Mouse (Mus musculus): ENCODE results near the gene Psmb9.
"Not testable (repeated sequence)": the region's sequence is repeated elsewhere in the genome, so short reads cannot be mapped to it uniquely, and the experiment has no call there.

Psmb9 gene

DNA sequence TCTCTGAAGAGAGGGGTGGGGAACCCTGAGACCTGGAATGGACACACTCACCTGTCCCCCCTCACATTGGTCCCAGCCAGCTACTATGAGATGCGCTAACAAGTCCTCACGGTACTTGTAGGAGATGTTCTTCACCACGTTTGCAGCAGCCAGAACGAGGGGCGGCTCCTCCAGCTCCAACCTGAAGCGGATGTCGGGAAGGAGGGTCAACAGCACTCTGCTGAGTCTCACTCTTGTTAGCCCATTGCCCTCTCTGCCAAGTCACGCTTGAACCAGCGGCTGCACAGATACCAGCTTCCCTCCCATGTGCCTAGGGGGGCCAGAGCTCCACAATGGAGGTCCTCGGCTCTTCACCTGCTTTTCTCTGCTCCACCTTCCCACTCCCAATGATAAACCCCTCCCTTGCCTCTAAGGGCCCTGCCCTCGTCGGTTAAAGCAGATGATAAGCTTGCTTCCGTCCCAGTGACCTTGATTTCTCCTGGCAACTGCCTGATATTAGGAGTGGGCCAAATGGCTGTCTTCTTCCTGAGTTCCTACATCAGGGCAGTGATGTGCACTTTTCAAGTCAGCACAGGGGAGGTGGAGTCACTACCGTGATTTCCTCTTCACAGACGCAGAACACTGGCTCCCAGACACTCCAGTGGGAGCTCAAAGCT is 3.9 kb downstream of the Psmb9 start:
- DNase-seq (ENCODE audit: low read depth), result no peak

DNA sequence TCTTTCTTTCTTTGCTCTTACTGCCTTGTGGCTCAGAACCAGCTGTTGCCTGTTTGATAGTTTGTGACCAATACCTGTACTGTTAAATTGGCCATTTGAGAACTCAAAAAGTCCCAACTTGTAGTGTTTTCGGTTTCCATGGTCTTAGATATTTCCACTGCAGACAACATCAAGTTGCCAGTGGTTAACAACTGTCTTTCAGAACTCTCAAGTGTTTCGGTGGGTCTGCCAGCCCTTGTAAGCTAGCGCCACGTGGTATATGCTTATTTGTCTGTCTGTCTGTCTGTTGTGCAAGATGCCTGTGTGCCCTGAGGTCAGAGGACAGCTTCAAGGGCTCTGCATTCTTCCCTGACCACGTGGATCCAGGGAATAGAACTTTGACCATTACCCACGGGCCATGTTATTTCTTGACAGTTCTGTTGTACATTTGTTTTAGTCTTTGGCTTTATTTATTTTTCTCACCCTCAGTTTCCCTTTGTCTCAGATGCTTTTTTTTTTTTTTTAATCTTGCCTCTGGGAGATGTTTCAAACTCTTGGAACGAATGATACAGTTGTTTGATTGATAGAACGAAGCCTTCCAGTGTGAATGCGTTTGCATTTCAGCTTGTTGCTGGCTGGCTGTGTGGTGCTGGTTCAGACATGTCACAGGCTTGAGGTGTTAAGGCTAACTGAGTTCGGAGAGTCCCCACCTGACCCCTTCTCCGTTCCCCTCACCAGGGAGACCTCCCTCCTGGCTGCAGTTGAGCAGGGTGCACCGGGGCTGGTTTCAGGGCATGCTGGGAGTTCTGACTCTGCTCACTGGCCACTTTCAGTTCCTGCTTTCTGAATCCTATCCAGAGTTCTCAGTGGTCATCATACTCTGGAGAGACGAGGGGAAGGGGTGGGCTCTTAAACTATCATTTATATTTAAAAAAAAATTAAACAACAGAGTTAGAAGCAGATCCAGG is 7.4 kb downstream of the Psmb9 start:
- DNase-seq (ENCODE audit: low read depth), result no peak

DNA sequence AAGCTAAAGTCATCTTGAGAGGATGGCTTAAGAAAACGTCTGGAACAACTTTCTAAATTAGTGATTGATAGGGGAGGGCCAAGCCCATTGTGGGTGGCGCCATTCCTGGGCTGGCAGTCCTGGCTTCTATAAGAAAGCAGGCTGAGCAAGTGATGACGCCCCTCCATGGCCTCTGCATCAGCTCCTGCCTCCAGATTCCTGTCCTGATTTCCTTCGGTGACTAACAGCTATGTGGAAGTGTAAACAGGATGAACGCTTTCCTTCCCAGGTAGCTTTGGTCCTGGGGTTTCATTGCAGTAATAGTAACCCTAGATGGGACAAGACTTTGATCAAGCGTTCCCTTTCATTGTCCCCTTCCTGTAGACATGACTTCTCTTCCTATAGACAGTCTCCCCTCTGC is 8.5 kb downstream of the Psmb9 start:
- no peak for DNase-seq (ENCODE audit: low read depth)

DNA sequence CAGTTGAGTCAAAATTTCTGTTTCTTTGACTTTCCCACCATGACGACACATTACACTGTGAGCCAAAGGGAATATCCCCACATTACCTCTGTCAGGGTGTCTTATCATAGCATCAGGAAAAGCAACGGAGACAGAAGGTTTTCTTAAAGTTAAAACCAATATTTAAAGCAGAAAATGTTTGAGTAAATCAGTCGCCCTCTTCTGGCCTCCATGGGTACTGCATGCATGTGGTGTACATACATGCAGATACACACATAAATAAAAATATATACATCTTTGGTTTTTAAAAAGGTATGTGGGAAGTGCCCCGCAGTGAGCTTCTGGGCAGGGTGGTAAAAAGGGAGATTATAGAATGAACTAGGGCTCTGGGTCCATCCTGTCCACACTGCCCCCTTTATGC is 10.4 kb downstream of the Psmb9 start:
- no peak for DNase-seq (ENCODE audit: low read depth)

DNA sequence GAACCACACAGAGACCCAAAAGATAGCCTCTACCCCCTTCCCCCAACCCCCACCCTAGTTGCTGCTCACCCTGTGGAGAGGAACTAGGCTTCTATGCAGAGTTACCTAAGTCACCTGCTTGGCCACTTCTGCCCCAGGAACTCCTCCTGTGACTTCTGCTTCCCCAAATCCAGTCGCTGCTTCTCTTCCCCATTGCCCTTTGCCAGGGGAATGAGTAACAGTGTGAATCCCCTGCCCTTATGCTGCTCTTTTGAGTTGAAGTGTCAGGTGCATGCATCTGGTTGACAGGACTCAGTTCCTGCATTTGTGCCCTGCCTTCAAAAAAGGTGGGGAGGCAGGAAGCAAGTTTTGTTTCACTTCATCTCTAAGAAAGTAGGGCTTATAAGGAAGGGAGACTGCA is 13.5 kb downstream of the Psmb9 start:
- DNase-seq (ENCODE audit: low read depth), result no peak

DNA sequence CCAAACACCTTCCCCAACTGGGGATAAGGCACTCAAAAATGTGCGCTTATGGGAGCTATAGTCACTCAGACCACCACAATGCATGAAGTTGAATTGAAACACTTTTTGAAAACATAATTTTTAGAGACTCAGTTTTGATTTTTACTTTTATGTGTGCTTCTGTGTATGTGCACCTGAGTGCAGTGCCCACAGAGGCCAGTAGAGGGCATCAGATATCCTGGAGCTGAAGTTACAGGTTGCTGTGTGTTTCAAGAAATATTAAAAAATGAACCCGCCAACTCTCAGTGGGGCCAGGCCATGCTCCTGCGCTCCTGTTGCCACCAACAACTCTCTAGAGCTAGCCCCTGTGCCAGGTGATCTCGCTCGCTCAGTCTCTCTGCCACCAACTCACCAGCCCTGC is 15.0 kb downstream of the Psmb9 start:
- DNase-seq (ENCODE audit: low read depth), result no peak

DNA sequence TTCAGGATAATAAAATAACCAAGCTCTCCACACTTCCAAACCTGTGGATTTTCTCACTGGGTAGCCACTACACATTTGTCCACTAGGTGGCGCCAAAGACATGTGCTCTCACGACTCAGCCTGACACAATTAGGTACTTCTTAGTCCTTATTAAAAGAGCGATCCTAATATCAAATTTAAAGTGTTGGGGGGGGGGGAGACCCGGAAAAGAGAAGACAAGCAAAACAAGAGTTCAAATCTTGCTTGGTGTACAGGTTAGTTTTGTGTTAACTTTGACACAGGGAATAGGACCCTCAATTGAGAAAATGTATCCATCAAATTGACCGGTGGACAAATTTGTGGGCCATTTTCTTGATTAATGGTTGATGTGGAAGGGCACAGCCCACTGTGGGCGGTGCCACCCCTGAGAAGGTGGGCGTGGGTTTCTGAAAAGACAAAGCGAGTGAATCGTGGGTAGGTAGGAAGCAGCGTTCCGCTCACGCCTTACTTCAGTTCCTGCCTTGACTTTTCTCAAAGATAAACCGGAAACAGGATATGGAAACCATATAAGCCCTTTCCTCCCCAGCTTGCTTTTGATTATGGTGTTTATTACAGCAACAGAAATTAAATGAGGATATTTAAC is 16.6 kb downstream of the Psmb9 start:
- peak; percentile 85 for DNase-seq (ENCODE audit: low read depth)

DNA sequence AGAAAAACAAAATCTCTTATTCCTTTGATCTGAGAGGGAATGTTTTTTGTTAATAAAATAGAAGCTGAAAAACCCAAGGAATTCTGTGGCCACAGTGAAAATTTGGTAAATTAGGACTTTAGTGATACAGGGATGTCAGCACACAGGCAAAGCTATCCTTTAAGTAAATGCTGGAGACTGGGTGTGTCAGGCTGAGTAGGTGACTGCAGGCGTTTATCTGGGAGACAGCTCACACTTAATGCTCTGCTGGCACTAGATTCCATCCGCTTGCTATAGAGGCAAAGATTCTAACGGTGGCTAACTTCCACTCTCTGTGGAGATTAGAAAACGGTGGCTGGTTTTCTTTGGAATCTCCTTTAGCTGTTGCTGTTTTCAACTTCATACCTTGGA is 17.1 kb downstream of the Psmb9 start:
- no peak for DNase-seq (ENCODE audit: low read depth)

DNA sequence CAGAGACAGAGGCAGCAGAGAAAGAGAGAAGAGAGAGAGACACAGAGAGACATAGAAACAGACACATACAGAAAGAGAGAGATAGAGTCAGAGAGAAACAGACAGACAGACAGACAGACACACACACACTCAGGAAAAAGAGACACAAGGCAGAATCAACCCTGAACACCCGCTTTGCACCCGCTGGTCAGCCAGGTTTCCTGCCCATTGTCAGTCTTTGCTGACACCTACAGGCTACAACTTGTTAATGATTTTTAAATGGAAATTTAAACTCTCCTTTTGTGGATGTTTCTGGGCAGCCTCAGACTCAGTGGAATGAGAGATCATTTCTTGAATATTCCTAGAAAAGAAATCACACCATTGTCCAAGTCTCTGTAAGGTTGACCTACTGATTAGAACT is 18.3 kb downstream of the Psmb9 start:
- DNase-seq (ENCODE audit: low read depth), result no peak

DNA sequence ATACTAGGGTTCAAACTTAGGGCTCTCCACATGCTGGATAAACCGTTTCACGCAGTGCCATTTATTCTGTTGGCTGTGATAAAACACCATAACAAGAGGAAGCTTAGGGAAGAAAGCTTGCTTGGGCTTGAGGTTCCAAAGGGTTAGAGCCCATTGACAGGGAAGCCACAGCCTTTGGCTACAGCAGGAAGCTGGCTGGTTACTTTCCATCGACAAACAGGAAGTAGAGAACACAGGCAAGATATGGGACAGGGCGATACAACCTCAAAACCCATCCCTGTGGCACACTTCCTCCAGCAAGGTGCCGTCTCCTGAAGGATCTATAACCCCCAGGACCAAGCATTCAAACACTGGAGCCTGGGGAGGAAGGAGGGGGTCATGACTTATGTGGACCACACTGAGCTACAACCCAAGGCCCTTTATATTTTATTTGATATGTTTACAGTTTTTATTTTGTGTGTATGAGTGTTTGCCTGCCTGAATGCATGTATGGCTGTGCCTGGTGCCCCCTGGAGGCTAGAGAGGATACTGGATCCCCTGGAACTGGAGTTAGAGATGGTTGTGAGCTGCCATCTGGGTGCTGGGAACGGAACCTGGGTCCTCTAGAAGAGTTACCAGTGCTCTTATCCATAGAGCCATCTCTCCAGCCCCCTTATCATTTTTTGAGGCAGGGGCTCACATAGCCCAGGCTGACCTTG is 22.4 kb downstream of the Psmb9 start:
- no peak for DNase-seq (ENCODE audit: low read depth)

DNA sequence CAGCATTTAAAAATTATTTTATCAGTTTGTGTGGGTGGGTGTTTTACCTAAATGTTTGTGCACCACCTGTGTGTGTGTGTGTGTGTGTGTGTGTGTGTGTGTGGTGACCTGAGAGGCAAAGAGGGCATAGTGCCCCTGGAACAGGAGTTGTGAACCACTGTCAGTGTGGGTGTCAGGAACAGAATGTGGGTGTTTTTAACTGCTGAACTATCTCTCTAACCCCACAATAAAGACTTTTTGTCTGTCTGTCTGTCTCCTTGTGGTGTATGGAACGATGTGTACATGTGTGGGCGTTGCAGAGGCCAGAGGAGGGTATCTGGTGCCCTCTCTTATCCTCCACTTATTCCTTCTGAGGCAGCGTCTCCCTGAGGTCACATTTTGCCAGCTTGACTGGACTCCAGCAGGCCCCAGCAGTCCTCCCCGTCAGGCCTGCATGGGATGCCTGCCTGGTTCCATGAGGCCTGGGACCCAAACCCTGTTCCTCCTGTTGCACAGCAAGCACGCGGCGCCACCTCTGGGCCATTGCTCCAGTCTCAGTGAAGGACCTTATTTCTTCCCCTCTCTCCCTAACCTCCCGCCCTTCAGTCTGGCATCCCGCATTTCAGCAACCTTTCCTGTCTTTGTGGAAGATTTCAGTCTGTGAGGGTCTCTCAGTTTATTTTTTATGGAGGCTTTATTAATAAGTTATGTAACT is 23.2 kb downstream of the Psmb9 start:
- DNase-seq (ENCODE audit: low read depth), result no peak

DNA sequence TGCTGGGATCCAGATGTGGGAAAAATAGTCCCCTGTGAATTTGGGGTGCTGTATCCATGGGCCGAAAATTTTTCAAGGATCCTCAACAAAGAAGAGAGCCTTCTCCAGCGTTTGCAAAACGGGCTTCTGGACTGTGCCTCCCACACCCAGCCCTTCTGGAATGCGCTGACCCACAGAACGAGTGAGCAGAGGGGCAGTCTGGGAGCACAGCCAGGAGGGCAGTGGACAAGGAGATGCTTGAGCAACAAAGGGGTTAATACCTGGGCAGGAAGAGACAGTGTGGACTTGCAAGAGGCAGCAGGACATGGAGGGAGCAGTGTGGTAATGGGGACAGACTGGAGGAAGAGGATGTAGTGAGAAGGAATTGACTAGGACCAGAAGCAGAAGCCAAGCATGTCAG is 32.0 kb downstream of the Psmb9 start:
- no peak for DNase-seq (ENCODE audit: low read depth)

DNA sequence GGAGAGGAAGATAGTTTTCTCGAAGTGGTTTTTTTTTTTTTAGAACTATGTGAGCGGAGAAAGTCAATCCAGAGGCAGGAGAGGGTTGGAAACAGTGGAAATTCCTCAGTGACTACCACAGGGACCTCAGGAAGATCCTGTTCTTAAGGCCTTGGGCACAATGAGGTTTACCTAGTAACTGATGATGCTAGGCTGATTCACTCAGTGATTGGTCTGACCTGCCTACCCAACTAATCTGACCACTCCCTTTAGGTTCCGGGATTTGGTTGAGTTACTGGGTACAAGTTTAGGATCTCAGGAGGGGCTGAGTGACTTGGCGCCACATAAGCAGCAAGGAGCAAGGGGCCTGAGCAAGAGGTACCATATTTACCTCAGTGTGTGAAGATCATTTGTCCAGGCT is 34.6 kb downstream of the Psmb9 start, which contains the start of gene H2-DMb1:
H2-DMb1 (plus strand) TSS at position 150 of the 400 bp plus-strand sequence.
- no peak for DNase-seq (ENCODE audit: low read depth)

DNA sequence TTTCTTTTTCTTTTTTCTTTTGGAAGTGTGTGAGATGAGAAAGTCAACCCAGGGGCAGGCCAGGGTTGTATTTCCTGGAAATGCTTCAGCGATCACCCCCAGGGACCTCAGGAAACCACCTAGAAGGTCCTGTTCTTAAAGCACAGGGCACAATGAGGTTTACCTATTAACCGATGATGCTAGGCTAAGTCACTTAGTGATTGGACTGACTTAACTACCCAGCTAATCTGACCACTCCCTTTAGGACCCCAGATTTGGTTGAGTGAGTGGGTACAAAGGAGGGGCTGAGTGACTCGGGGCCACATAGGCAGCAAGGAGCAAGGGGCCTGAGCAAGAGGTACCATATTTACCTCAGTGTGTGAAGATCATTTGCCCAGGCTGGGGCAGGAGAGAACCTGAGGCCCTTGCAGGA is 42.6 kb downstream of the Psmb9 start:
- no peak for DNase-seq (ENCODE audit: low read depth)

DNA sequence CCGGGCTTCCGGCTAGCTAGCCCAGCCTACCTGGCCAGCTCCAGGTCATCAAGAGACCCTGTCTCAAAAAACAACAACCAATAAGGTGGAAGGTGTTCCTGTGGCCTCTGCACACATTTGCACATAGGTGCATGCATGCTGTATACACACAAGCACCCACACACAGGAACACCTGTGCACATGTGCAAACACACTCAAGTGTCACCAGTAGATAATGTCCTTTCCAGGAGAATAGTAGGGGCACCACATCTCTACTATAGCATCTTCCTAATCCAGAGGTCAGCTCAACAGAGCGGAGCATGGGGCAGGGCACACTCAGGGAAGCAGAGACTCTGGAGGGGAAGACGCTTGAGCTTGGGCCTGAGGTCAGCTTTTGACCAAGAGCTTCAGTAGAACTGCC is 43.3 kb downstream of the Psmb9 start:
- DNase-seq (ENCODE audit: low read depth), result not testable (repeated sequence)

DNA sequence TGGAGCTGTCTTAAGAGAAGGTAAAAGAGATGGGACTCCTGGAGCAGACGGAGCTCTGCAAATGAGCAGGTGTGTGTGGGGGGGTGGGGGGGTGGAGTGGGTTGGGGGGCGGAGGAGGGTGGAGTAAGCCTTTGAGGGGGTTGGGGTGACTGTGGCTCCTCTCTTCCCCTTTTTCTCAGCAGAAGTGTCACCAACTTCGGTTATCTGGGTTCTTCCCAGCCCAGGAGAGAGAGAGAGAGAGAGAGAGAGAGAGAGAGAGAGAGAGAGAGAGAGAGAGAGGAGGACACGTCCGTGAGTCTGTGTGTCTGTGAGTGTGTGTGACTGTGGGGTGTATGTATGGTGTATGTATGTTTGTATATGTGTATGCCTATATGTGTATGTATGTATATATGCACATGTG is 44.1 kb downstream of the Psmb9 start:
- no peak for DNase-seq (ENCODE audit: low read depth)

DNA sequence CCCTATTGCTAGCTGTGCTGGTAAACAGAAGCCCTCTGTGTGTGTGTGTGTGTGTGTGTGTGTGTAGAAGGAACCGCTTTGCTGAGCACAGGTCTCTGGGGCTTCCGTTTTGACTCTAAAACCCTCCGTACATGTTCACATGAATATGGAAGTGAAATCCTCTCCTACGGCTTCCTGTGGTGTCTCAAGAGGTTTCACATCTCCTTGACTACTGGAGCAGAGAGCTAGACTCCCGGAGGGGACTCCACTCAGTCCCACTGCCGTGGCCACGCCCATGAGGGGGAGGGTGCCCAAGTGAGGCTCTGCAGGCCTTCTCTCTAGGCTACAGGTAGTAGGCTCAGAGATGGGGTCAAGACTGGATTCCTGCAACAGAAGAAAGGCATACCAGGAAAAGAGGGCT is 44.5 kb downstream of the Psmb9 start, which contains the start of gene H2-DMb2:
H2-DMb2 (plus strand) TSS at position 275 of the 400 bp plus-strand sequence.
- DNase-seq (ENCODE audit: low read depth), result no peak

DNA sequence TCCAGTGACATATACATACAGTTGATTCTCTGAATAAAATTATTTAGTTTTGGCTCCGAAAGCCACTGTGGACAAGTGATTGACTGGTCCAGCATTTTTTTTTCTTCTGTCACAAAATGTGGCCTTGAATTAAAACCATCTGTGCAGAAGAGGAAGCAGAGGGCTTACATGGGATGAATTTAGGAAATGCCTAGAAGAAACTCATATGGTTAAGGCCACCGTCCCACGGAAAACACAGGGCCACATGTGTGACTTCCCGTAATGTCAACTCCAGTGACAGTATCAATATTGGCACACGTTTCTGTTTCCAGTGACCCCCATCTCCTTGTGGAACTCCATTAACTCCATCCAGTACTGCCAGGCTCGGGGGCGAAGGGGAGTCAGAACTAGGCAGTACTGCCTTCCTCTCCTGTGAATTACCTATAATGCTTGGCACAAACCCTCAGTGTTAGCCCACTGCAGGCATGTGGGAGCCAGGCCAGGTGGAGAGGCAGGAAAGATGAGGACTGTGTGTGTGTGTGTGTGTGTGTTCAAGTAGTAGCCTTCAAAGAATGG is 45.0 kb downstream of the Psmb9 start:
- DNase-seq (ENCODE audit: low read depth), result no peak

DNA sequence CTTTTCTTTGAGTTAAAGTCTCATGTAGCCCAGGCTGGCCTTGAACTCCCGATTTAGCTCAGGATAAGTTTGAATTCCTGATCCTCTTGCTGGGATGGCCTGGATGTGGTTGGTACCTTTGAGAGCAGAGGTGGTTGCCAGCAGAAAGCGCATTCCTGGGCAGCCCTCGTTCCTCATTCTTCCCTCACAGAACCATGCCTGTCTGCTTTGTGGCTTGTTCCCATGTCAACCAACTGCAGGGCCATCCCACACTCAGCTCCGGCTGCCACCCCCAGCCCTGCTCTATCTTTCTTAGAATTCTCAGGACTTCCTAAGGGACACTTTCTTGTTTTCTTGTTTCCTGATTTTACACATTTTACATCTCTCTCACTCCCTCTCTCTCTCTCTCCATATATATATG is 46.1 kb downstream of the Psmb9 start:
- DNase-seq (ENCODE audit: low read depth), result no peak

DNA sequence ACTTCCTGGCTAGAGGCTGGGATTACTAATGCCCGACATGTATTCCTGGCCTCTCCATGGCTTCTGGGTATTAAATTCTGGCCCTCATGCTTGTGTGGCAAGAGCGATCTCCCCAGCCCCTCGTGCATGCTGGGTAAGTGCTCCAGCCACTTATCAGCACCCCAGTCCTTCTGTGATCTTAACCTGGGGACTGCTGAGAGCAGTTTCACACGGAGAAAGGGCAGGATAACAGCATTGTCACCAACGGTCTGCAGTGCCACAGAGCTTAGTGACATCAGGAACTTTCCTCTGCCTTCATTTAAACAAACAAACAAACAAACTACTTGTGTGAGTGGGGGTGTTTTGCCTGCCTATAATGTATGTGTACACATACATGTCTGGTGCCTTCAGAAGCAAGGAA is 47.3 kb downstream of the Psmb9 start:
- no peak for DNase-seq (ENCODE audit: low read depth)

DNA sequence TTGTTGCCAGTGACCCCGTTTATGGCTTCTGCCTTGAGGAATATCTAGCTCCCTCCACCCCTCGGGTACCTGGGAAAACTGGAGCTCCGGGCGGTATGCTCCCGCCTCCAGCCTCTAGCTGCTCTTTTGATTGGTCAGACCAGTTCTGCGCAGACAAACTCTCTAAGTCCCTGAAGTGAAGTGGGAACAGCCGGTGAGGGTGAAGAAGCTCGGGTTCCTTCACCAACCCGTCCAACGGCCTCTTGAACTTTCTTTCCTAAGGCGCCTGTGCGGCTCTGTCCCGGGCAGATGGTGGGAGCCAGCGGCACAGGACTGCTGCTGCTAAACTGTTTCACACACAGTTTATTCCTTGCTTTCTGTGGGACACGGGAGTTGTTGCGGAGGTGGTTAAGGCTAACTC is 48.1 kb downstream of the Psmb9 start:
- DNase-seq (ENCODE audit: low read depth), result no peak
